Mouse (Mus musculus) CH12.LX (cell line): ENCODE results near the gene Kcnh2. TPM values are rescaled to one million over a fixed set of nuclear protein-coding genes. Genes with fewer than 3 reads are reported as not detected.

Experiments used
- DNase-seq: peaks from one replicate; pipeline ENCODE4 v3.0.0-alpha.2; 2013; ENCODE audit errors: extremely low read depth
- H3K27ac ChIP-seq: 2 replicates; pipeline ENCODE4 v1.5.1; 2012; ENCODE audit warnings: low read depth, mild to moderate bottlenecking, control low read depth, moderate library complexity; ENCODE audit not compliant: insufficient read depth
- H3K27me3 ChIP-seq: replicated peaks from 2 replicates; pipeline ENCODE3; 2012; ENCODE audit warnings: inconsistent platforms
- H3K36me3 ChIP-seq, 2 experiments: replicated peaks in 1 of 2; 2 replicates each; pipeline versions ENCODE3 to v1.6.1; 2012; ENCODE audit warnings: inconsistent platforms in 1 of 2, low read length in 1 of 2, mild to moderate bottlenecking in 1 of 2, mixed read lengths in 1 of 2, moderate library complexity in 1 of 2; ENCODE audit not compliant: control insufficient read depth in 1 of 2, insufficient read depth in 1 of 2
- H3K4me1 ChIP-seq, 2 experiments: 2 replicates each; pipeline ENCODE4 v1.6.1; 2012; ENCODE audit warnings: inconsistent platforms in 1 of 2, moderate library complexity in 1 of 2; ENCODE audit not compliant: insufficient read depth in 2 of 2, control insufficient read depth in 1 of 2
- H3K4me2 ChIP-seq: 2 replicates; pipeline ENCODE4 v1.6.1; 2012; ENCODE audit warnings: low read depth, mild to moderate bottlenecking, control low read depth; ENCODE audit not compliant: poor library complexity, insufficient read depth, severe bottlenecking
- H3K4me3 ChIP-seq, 3 experiments: fragments of 150-350 bp in 1 of 3; sonication (generic) in 1 of 3; replicated peaks in 1 of 3; 2 replicates each; pipeline versions ENCODE3 to v1.5.1; 2011 to 2012; ENCODE audit warnings: low read depth in 2 of 3, low read length in 2 of 3, mild to moderate bottlenecking in 2 of 3, moderate library complexity in 2 of 3, control low read depth in 1 of 3, improper control_type of control experiment in 1 of 3, inconsistent platforms in 1 of 3, mixed read lengths in 1 of 3; ENCODE audit not compliant: poor library complexity in 1 of 3
- H3K79me2 ChIP-seq: replicated peaks from 2 replicates; pipeline ENCODE4 v1.6.1; 2012; ENCODE audit warnings: mild to moderate bottlenecking, moderate library complexity; ENCODE audit not compliant: control insufficient read depth, poor library complexity, insufficient read depth, severe bottlenecking; ENCODE audit errors: extremely low read depth
- H3K9ac ChIP-seq: 2 replicates; pipeline ENCODE4 v1.6.1; 2012; ENCODE audit warnings: low read depth, mild to moderate bottlenecking, control low read depth, moderate library complexity; ENCODE audit not compliant: insufficient read depth
- H3K9me3 ChIP-seq: replicated peaks from 2 replicates; pipeline ENCODE3; 2012; ENCODE audit warnings: low read length, inconsistent platforms, mixed read lengths
- BHLHE40 ChIP-seq: IDR thresholded peaks from 2 replicates; pipeline ENCODE4 v1.6.1; 2011; ENCODE audit warnings: mild to moderate bottlenecking, low read depth, low read length, improper control_type of control experiment
- CHD1 ChIP-seq: IDR thresholded peaks from 2 replicates; pipeline ENCODE4 v1.6.1; 2012; ENCODE audit warnings: low read depth, low read length, improper control_type of control experiment, inconsistent platforms
- CHD2 ChIP-seq: IDR thresholded peaks from 2 replicates; pipeline ENCODE4 v1.6.1; 2011; ENCODE audit warnings: low read length, improper control_type of control experiment
- CTCF ChIP-seq, 2 experiments: IDR thresholded peaks in 1 of 2; conservative IDR thresholded peaks in 1 of 2; 2 replicates each; pipeline ENCODE4 v1.5.1; 2011 to 2012; ENCODE audit warnings: low read depth in 2 of 2, low read length in 2 of 2, improper control_type of control experiment in 1 of 2, inconsistent platforms in 1 of 2, mild to moderate bottlenecking in 1 of 2, moderate library complexity in 1 of 2
- EP300 ChIP-seq: IDR thresholded peaks from 2 replicates; pipeline ENCODE4 v1.6.1; 2011; ENCODE audit warnings: low read length, improper control_type of control experiment
- ETS1 ChIP-seq: conservative IDR thresholded peaks from 2 replicates; pipeline ENCODE4 v1.6.1; 2012; ENCODE audit warnings: low read depth, mild to moderate bottlenecking, inconsistent platforms, low read length, improper control_type of control experiment, moderate library complexity
- GABPA ChIP-seq: IDR thresholded peaks from 2 replicates; pipeline ENCODE4 v1.6.1; 2012; ENCODE audit warnings: low read depth, low read length, improper control_type of control experiment, inconsistent platforms; ENCODE audit not compliant: insufficient replicate concordance
- HCFC1 ChIP-seq: IDR thresholded peaks from 2 replicates; pipeline ENCODE4 v1.6.1; 2012; ENCODE audit warnings: low read depth, mild to moderate bottlenecking, inconsistent platforms, low read length, improper control_type of control experiment
- IRF4 ChIP-seq: IDR thresholded peaks from 2 replicates; pipeline ENCODE4 v1.6.1; 2014; ENCODE audit warnings: low read depth, mild to moderate bottlenecking, inconsistent platforms, low read length, improper control_type of control experiment
- JUN ChIP-seq: IDR thresholded peaks from 2 replicates; pipeline ENCODE4 v1.6.1; 2011; ENCODE audit warnings: low read depth, mild to moderate bottlenecking, low read length, improper control_type of control experiment, moderate library complexity; ENCODE audit not compliant: insufficient read depth
- KAT2A ChIP-seq: IDR thresholded peaks from 2 replicates; pipeline ENCODE4 v1.6.1; 2012; ENCODE audit warnings: low read length, improper control_type of control experiment, inconsistent platforms; ENCODE audit not compliant: insufficient replicate concordance
- MAFK ChIP-seq: IDR thresholded peaks from 2 replicates; pipeline ENCODE4 v1.6.1; 2011; ENCODE audit warnings: low read length, improper control_type of control experiment; ENCODE audit not compliant: insufficient replicate concordance
- MAZ ChIP-seq: IDR thresholded peaks from 2 replicates; pipeline ENCODE4 v1.6.1; 2012; ENCODE audit warnings: low read depth, mild to moderate bottlenecking, inconsistent platforms, low read length, improper control_type of control experiment, moderate library complexity
- MXI1 ChIP-seq: IDR thresholded peaks from 2 replicates; pipeline ENCODE4 v1.6.1; 2011; ENCODE audit warnings: mild to moderate bottlenecking, low read depth, low read length, improper control_type of control experiment
- MYC ChIP-seq: IDR thresholded peaks from 2 replicates; pipeline ENCODE4 v1.6.1; 2011; ENCODE audit warnings: low read depth, mild to moderate bottlenecking, improper control_type of control experiment, low read length
- NELFE ChIP-seq: IDR thresholded peaks from 2 replicates; pipeline ENCODE4 v1.6.1; 2011; ENCODE audit warnings: low read depth, low read length, improper control_type of control experiment
- NRF1 ChIP-seq: IDR thresholded peaks from 2 replicates; pipeline ENCODE4 v1.6.1; 2014; ENCODE audit warnings: low read depth, mild to moderate bottlenecking, inconsistent platforms, low read length, improper control_type of control experiment, moderate library complexity
- PAX5 ChIP-seq: IDR thresholded peaks from 2 replicates; pipeline ENCODE4 v1.6.1; 2012; ENCODE audit warnings: low read length, inconsistent platforms, mixed read lengths
- POLR2A ChIP-seq: IDR thresholded peaks from 2 replicates; pipeline ENCODE4 v1.6.1; 2011; ENCODE audit warnings: low read depth, mild to moderate bottlenecking, improper control_type of control experiment, low read length
- POLR2AphosphoS2 ChIP-seq: IDR thresholded peaks from 2 replicates; pipeline ENCODE4 v1.6.1; 2011; ENCODE audit warnings: low read depth, low read length, improper control_type of control experiment
- RAD21 ChIP-seq: IDR thresholded peaks from 2 replicates; pipeline ENCODE4 v1.6.1; 2011; ENCODE audit warnings: low read depth, mild to moderate bottlenecking, low read length, improper control_type of control experiment, moderate library complexity
- RCOR1 ChIP-seq: conservative IDR thresholded peaks from 2 replicates; pipeline ENCODE4 v1.6.1; 2012; ENCODE audit warnings: low read depth, mild to moderate bottlenecking, inconsistent platforms, low read length, improper control_type of control experiment
- SMC3 ChIP-seq: IDR thresholded peaks from 2 replicates; pipeline ENCODE4 v1.6.1; 2011; ENCODE audit warnings: low read depth, low read length, improper control_type of control experiment
- TCF12 ChIP-seq: IDR thresholded peaks from 2 replicates; pipeline ENCODE4 v1.6.1; 2014; ENCODE audit warnings: low read depth, mild to moderate bottlenecking, inconsistent platforms, low read length, improper control_type of control experiment
- UBTF ChIP-seq: IDR thresholded peaks from 2 replicates; pipeline ENCODE4 v1.6.1; 2012; ENCODE audit warnings: low read depth, mild to moderate bottlenecking, inconsistent platforms, low read length, improper control_type of control experiment, moderate library complexity
- USF1 ChIP-seq: IDR thresholded peaks from 2 replicates; pipeline ENCODE4 v1.6.1; 2014; ENCODE audit warnings: low read depth, mild to moderate bottlenecking, inconsistent platforms, low read length, improper control_type of control experiment
- ZC3H11A ChIP-seq: IDR thresholded peaks from 2 replicates; pipeline ENCODE4 v1.6.1; 2012; ENCODE audit warnings: low read depth, mild to moderate bottlenecking, inconsistent platforms, low read length, improper control_type of control experiment
- ZKSCAN1 ChIP-seq: IDR thresholded peaks from 2 replicates; pipeline ENCODE4 v1.6.1; 2012; ENCODE audit warnings: low read depth, inconsistent platforms, low read length, improper control_type of control experiment, borderline replicate concordance
- ZMIZ1 ChIP-seq: IDR thresholded peaks from 2 replicates; pipeline ENCODE4 v1.6.1; 2012; ENCODE audit warnings: low read depth, mild to moderate bottlenecking, inconsistent platforms, low read length, improper control_type of control experiment
- dilution Hi-C: fragments of 300-500 bp; cut with MboI; formaldehyde crosslinking; loops from 2 replicates; pipeline ENCODE4 v1.14.3; 2020; ENCODE audit warnings: low sequenced_read_pairs; ENCODE audit not compliant: extremely low pct_unique_long_range_greater_than_20kb, extremely low pct_ligation_motif_present
- in situ Hi-C: fragments of 300-500 bp; cut with MboI; formaldehyde crosslinking; loops from 3 replicates; pipeline ENCODE4 v1.14.3; 2019; ENCODE audit warnings: low sequenced_read_pairs, low pct_ligation_motif_present, low pct_unique_long_range_greater_than_20kb, mixed read lengths
- polyA plus RNA-seq: library from polyadenylated mRNA; unstranded; fragments of >175 nt; gene quantifications from 2 replicates; pipeline ENCODE4 v1.2.1, GENCODE M21; 2012; ENCODE audit warnings: low read depth; ENCODE audit not compliant: insufficient read length
- total RNA-seq, 2 experiments: library from RNA; depleted of rRNA; stranded (reverse); fragments of 300-350 nt in 1 of 2; fragments of >200 nt in 1 of 2; gene quantifications; 2 replicates each; pipeline ENCODE4 v1.2.3; 2012 to 2014

Gene Kcnh2
- total and polyA plus RNA-seq, 3 experiments = 0.30 to 2.8 (median 0.59) TPM

DNA sequence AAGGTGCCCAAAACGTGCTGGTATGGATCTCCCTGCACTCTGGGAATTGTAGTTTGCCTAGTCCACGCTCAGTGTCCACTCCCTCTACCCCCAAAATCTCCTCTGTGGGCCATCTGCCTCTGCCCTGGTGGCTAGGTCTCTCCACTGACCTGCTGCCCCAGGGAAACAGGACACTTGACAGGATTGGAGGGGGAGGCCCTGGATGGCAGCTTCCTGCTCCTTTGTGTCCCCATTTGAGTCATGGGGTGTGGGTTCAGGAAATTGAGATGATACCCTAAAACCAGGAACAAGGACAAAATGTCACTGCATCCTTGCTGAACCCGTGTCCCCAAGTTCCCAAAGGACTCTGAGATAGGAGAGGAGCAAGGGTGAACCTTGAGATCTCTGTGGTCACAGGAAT is 12.7 kb upstream of the Kcnh2 start:
- Histone ChIP-seq H3K27me3 (peaks cover 77% of the 10 kb centered on the region), H3K4me1 (peaks cover 0 to 10% of the 10 kb centered on the region in 2 experiments; a peak in 2 of 4 replicates), H3K9me3 (peaks cover 5% of the 10 kb centered on the region), H3K4me3 (no peak overlapping the region), H3K79me2 (no peaks in the 10 kb centered on the region), H3K4me2 (no peak overlapping the region), H3K36me3 (no peaks in the 10 kb centered on the region)
- DNase-seq = no peak
- in situ Hi-C loops = loop anchor here (10.0 kb wide), 1 partner anchor 99 kb away; no protein-coding TSS in a partner anchor
- dilution Hi-C loops = no loop called here
- TF ChIP-seq RAD21 = no peak
- no peak for TF ChIP-seq GABPA
- no peak for TF ChIP-seq TCF12
- TF ChIP-seq CTCF (conservative IDR thresholded peaks at IDR 0.05 in 1 of 2, IDR thresholded peaks at IDR 0.05 in 1 of 2; ENCODE audit: low read depth in 2 of 2, low read length in 2 of 2) = no peak
- TF ChIP-seq MAFK = no peak
- TF ChIP-seq CHD2 = no peak
- TF ChIP-seq CHD1 = no peak
- no peak for TF ChIP-seq NRF1
- TF ChIP-seq NELFE = no peak
- no peak for TF ChIP-seq ETS1
- TF ChIP-seq EP300 = no peak
- no peak for TF ChIP-seq MYC
- TF ChIP-seq ZKSCAN1 = no peak
- TF ChIP-seq POLR2A = no peak
- no peak for TF ChIP-seq JUN
- no peak for TF ChIP-seq MAZ
- no peak for TF ChIP-seq POLR2AphosphoS2
- TF ChIP-seq ZC3H11A = no peak
- TF ChIP-seq, all 38 proteins: peak for 0
- H3K27ac ChIP-seq = no peak overlapping the region
- H3K9ac ChIP-seq = no peak overlapping the region

DNA sequence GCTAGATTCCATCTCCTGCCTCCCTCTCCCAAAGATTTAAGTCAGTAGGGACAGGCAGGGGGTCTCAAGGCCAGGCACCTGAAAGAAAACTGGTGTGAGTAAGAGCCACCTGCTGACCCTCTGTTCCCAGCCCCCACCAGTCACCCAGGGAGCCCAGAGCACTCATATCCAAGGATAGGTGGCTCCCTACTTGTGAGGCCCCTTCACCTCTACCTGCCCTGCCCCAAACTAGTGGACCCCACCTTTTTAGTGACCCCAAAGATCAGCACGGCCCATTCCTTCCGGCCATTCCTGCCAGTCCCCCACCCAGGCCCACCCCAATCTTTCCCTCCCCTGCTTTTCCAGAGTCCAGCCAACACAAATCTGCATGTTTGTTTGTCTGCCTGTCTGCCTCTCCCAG is 12.1 kb upstream of the Kcnh2 start:
- Histone ChIP-seq H3K27me3 (peaks cover 77% of the 10 kb centered on the region), H3K36me3 (no peaks in the 10 kb centered on the region), H3K79me2 (no peaks in the 10 kb centered on the region), H3K4me1 (peaks cover 0 to 10% of the 10 kb centered on the region in 2 experiments; a peak in 2 of 4 replicates), H3K4me2 (no peak overlapping the region), H3K4me3 (no peak overlapping the region), H3K9ac (no peak overlapping the region), H3K27ac (no peak overlapping the region), H3K9me3 (peaks cover 5% of the 10 kb centered on the region)
- DNase-seq = no peak
- dilution Hi-C loops = no loop called here
- TF ChIP-seq IRF4 = no peak
- no peak for TF ChIP-seq POLR2A
- no peak for TF ChIP-seq MAZ
- no peak for TF ChIP-seq UBTF
- TF ChIP-seq TCF12 = no peak
- TF ChIP-seq SMC3 = no peak
- TF ChIP-seq MXI1 = no peak
- TF ChIP-seq RCOR1 = no peak
- TF ChIP-seq EP300 = no peak
- TF ChIP-seq USF1 = no peak
- TF ChIP-seq ZC3H11A = no peak
- TF ChIP-seq GABPA = no peak
- TF ChIP-seq MAFK = no peak
- no peak for TF ChIP-seq KAT2A
- TF ChIP-seq POLR2AphosphoS2 = no peak
- no peak for TF ChIP-seq BHLHE40
- TF ChIP-seq HCFC1 = no peak
- no peak for TF ChIP-seq PAX5
- no peak for TF ChIP-seq ZMIZ1
- in situ Hi-C loops = loop anchor here (10.0 kb wide), 1 partner anchor 99 kb away; no protein-coding TSS in a partner anchor
